Mouse (Mus musculus) MEL (cell line): ENCODE results near the gene Dclre1c.
A peak's percentile ranks its signal among the peaks of the same experiment; 100 is the strongest.

Source experiments
- CTCF ChIP-seq, 3 experiments: IDR thresholded peaks in 2 of 3; conservative IDR thresholded peaks in 1 of 3; 2 replicates each; pipeline ENCODE4 v1.5.1; 2011 to 2012; ENCODE audit warnings: low read length in 3 of 3, low read depth in 2 of 3, mild to moderate bottlenecking in 2 of 3, improper control_type of control experiment in 1 of 3, inconsistent platforms in 1 of 3, mixed read lengths in 1 of 3, moderate library complexity in 1 of 3; ENCODE audit not compliant: control insufficient read depth in 1 of 3, insufficient read depth in 1 of 3, poor library complexity in 1 of 3, severe bottlenecking in 1 of 3
- EP300 ChIP-seq, 2 experiments: IDR thresholded peaks; 2 replicates each; pipeline ENCODE4 v1.6.1; 2011; ENCODE audit warnings: improper control_type of control experiment in 2 of 2, low read length in 2 of 2, low read depth in 1 of 2, mild to moderate bottlenecking in 1 of 2
- KAT2A ChIP-seq: conservative IDR thresholded peaks from 2 replicates; pipeline ENCODE4 v1.6.1; 2012; ENCODE audit warnings: low read depth, low read length, improper control_type of control experiment, inconsistent platforms
- MAX ChIP-seq: IDR thresholded peaks from 2 replicates; pipeline ENCODE4 v1.6.1; 2011; ENCODE audit warnings: low read length, improper control_type of control experiment
- MYC ChIP-seq: IDR thresholded peaks from 2 replicates; pipeline ENCODE4 v1.6.1; 2011; ENCODE audit warnings: low read depth, mild to moderate bottlenecking, low read length, improper control_type of control experiment, moderate library complexity
- POLR2A ChIP-seq, 2 experiments: IDR thresholded peaks; 2 replicates each; pipeline ENCODE4 v1.6.1; 2011 to 2012; ENCODE audit warnings: low read length in 2 of 2, mild to moderate bottlenecking in 2 of 2, control low read depth in 1 of 2, improper control_type of control experiment in 1 of 2, low read depth in 1 of 2, moderate library complexity in 1 of 2; ENCODE audit not compliant: control insufficient read depth in 1 of 2, insufficient read depth in 1 of 2, poor library complexity in 1 of 2
- UBTF ChIP-seq: IDR thresholded peaks from 2 replicates; pipeline ENCODE4 v1.6.1; 2012; ENCODE audit warnings: low read depth, mild to moderate bottlenecking, inconsistent platforms, low read length, improper control_type of control experiment, moderate library complexity, borderline replicate concordance; ENCODE audit not compliant: insufficient read depth
- ZC3H11A ChIP-seq: IDR thresholded peaks from 2 replicates; pipeline ENCODE4 v1.6.1; 2012; ENCODE audit warnings: low read depth, mild to moderate bottlenecking, inconsistent platforms, low read length, improper control_type of control experiment

DNA sequence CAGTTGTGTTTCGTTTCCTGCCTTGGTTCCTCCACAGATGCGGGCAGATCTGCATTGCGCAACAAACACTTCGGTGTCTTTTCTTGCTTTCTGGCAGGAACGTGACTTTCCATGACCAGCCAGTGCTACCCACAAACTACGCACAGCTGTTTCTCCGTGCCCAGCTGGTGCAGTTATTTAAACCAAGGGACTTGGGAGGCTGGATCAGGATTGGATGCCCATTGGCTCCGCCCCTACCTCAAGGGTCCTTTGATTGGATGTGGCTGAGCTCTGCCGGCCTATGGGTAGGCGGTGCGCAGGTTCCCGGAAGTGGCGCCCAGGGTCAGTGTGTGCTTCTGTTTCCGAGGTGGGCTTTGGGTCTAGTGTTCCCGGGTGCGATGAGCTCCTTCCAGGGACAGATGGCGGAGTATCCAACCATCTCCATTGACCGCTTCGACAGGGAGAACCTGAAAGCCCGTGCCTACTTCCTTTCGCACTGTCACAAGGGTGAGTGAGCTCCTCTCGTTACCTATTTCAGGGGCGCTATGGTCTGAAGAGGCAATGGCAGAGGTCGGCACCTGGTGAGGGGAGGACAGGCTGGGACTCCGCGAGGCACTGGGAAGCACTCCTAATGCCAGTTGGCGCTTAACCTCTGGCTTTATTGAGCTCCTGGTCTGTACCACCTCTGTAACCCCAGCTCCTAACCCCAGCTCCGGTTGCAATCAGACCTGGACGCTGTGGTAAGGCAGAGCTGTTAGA, at the start of gene Dclre1c:
- no peak for TF ChIP-seq CTCF (IDR thresholded peaks at IDR 0.05 in 2 of 3, conservative IDR thresholded peaks at IDR 0.05 in 1 of 3; ENCODE audit: control insufficient read depth in 1 of 3, insufficient read depth in 1 of 3, low read depth in 2 of 3, low read length in 3 of 3, poor library complexity in 1 of 3, severe bottlenecking in 1 of 3)
- TF ChIP-seq POLR2A (IDR thresholded peaks at IDR 0.05; ENCODE audit: control insufficient read depth in 1 of 2, insufficient read depth in 1 of 2, low read depth in 1 of 2, low read length in 2 of 2, poor library complexity in 1 of 2), result peak; percentile 65 to 80; a peak in 3 of 4 replicates
- TF ChIP-seq MAX, result 0 out of 2 replicates have a peak, but pooled peaks have one; percentile 54
- peak in 1 of 2 experiments; percentile 27; a peak in 1 of 4 replicates for TF ChIP-seq EP300 (IDR thresholded peaks at IDR 0.05; ENCODE audit: low read depth in 1 of 2, low read length in 2 of 2)
- TF ChIP-seq KAT2A, result 0 out of 2 replicates have a peak, but pooled peaks have one; percentile 48
- peak; percentile 7; the same call in 1 of the 2 replicates for TF ChIP-seq MYC
- no peak for TF ChIP-seq ZC3H11A
- TF ChIP-seq UBTF, result no peak
